Comparison of ENCODE assay signal across 11 mouse cellular contexts in the genomic region with DNA sequence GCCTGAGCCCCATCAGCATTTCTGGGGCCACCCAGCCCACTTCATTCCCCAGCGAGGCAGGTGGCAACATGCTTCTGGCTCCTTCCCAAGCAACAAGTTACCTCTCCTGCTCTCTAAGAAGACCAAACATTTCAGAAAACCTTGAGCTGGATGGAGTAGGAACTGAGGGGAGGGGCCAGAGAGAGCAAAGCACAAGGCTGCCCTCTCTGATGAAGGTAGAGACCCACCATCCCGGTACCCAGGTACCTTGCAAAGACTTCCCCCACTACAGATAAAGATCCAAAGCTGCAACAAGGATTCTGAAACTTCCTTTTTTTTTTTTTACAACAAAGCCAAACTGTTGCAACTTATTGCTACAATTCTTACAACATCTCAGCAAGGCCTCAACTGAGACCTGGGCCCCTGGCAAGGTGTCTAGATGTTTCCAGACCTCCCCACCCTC. TPM values are rescaled to one million over a fixed set of nuclear protein-coding genes. Genes with fewer than 3 reads are reported as not detected.
DNase-seq lines count a peak whose midpoint lies in the region; ATAC-seq and TF ChIP-seq lines count a peak whose summit lies in the region.
"Had no signal": no experiment of that assay in that cellular context is flagged by ENCODE, and none has a peak within 500 bp of the region (broad histone marks: within the 10 kb centered on the region; RNA-seq: fewer than 3 reads in every experiment).

No protein-coding gene starts in this region.

- TF ChIP-seq POLR2A in bone marrow, adult 2 months (IDR thresholded peaks at IDR 0.05; ENCODE audit: borderline replicate concordance, control insufficient read depth, low read depth, low read length) = no peak

- no peaks in the 10 kb centered on the region for H3K9me3 ChIP-seq in midbrain, postnatal 0 days (ENCODE audit: low read length)
- H3K9me3 ChIP-seq: hindbrain, embryonic 13.5 days had no signal

- peak overlapping the region; percentile 51 for H3K4me3 ChIP-seq in bone marrow, adult 2 months (replicated peaks; ENCODE audit: control insufficient read depth, low read depth, low read length)
- H3K4me3 ChIP-seq in midbrain, postnatal 0 days (ENCODE audit: low read depth, low read length) = no peak overlapping the region
- H3K4me3 ChIP-seq: hindbrain, embryonic 13.5 days had no signal

- no peaks in the 10 kb centered on the region for H3K27me3 ChIP-seq in midbrain, postnatal 0 days (ENCODE audit: insufficient read depth, low read length)
- H3K27me3 ChIP-seq: hindbrain, embryonic 13.5 days had no signal

- no peak overlapping the region for H3K9ac ChIP-seq in midbrain, postnatal 0 days (replicated peaks; ENCODE audit: low read length, poor library complexity, severe bottlenecking)
- H3K9ac ChIP-seq: hindbrain, embryonic 13.5 days had no signal

- peak overlapping the region; percentile 84 for H3K27ac ChIP-seq in bone marrow, adult 2 months (ENCODE audit: control insufficient read depth, insufficient read depth, low read depth, low read length, poor library complexity)
- H3K27ac ChIP-seq in midbrain, postnatal 0 days (ENCODE audit: low read depth, low read length) = no peak overlapping the region
- H3K27ac ChIP-seq: hindbrain, embryonic 13.5 days had no signal

- no peaks in the 10 kb centered on the region for H3K36me3 ChIP-seq in midbrain, postnatal 0 days (ENCODE audit: insufficient read depth, low read length)

- no peak for TF ChIP-seq CTCF in bone marrow, adult 2 months (IDR thresholded peaks at IDR 0.05; ENCODE audit: control insufficient read depth, insufficient read depth, low read length)
- no peak for TF ChIP-seq CTCF in midbrain, postnatal 0 days (IDR thresholded peaks at IDR 0.05)

- no peak overlapping the region for H3K4me2 ChIP-seq in midbrain, postnatal 0 days (ENCODE audit: low read depth, low read length, poor library complexity, severe bottlenecking)
- H3K4me2 ChIP-seq: hindbrain, embryonic 13.5 days had no signal

- H3K4me1 ChIP-seq in bone marrow, adult 2 months (ENCODE audit: control insufficient read depth, insufficient read depth, low read length) = peaks cover 30% of the 10 kb centered on the region
- H3K4me1 ChIP-seq in midbrain, postnatal 0 days (ENCODE audit: insufficient read depth, low read length) = no peaks in the 10 kb centered on the region; the same call in 1 of the 2 replicates

- peak; percentile 60 for ATAC-seq in granulocyte monocyte progenitor cell, adult 5-6 weeks (replicated peaks; ENCODE audit: poor library complexity, severe bottlenecking)
- ATAC-seq in megakaryocyte progenitor cell, adult 5-6 weeks (replicated peaks; ENCODE audit: poor library complexity) = peak; percentile 45
- no peak for ATAC-seq in midbrain, postnatal 0 days (ENCODE audit: low FRiP score)

- 33% methylated on average over 2 of the region's 2 CpGs for WGBS in bone marrow, adult 2 months
- 90% methylated on average over 2 of the region's 2 CpGs for WGBS in midbrain, postnatal 0 days

- peak; percentile 16 for DNase-seq in kidney, postnatal 14 days
- no peak for DNase-seq in kidney, adult 8-10 months
- DNase-seq in frontal cortex, postnatal 25 days (ENCODE audit: low spot score in 2 of 2) = no peak
- DNase-seq in midbrain, postnatal 0 days (ENCODE audit: low spot score) = no peak
- DNase-seq: adrenal gland, postnatal 25 days; cerebellum, adult 8-10 months; right cerebral cortex, postnatal 25 days had no signal

RNA-seq across cellular contexts. Expression of a gene that starts 10.8 kb away (rescaled TPM):
- polyA plus RNA-seq in bone marrow, adult 2 months (2011; ENCODE audit: insufficient read depth, insufficient read length, low replicate concordance, missing spikeins) = 264 and 399 TPM in 2 replicates
- total RNA-seq in granulocyte monocyte progenitor cell, adult 5-6 weeks (2014; fragmentation: Nextera tagmentation) = 199 and 315 TPM in 2 replicates
- 285 and 305 TPM in 2 replicates for total RNA-seq in granulocyte monocyte progenitor cell, adult 5-6 weeks (2017)
- total RNA-seq in megakaryocyte progenitor cell, adult 5-6 weeks (2015) = 167 and 191 TPM in 2 replicates
- total RNA-seq in megakaryocyte progenitor cell, adult 5-6 weeks (2017) = 238 and 338 TPM in 2 replicates
- 26.9 and 30.8 TPM in 2 replicates for total RNA-seq in midbrain, postnatal 0 days (2014; rRNA removed)
- polyA plus RNA-seq in midbrain, postnatal 0 days (2015; fragmentation: Nextera tagmentation; extraction: Ambion mirVana) = 6.4 and 8.2 TPM in 2 replicates
